Mouse (Mus musculus) liver, adult 2 months (tissue): ENCODE measurements at regions not wholly inside any gene's neighbourhood (a gene's known extent, or its start where the extent isn't known, plus 50 kb on each side); places are given as distances from the start of the nearest gene placed in this dataset.

Experiments
- CTCF ChIP-seq: fragments of 200-500 bp; IDR thresholded peaks from 2 replicates; pipeline ENCODE4 v1.5.1; 2011; ENCODE audit warnings: low read depth, low read length, control low read depth
- POLR2A ChIP-seq: fragments of 200-500 bp; IDR thresholded peaks from 2 replicates; pipeline ENCODE4 v1.6.1; 2011; ENCODE audit warnings: low read length, control low read depth; ENCODE audit not compliant: insufficient read depth; ENCODE audit errors: extremely low read depth

DNA sequence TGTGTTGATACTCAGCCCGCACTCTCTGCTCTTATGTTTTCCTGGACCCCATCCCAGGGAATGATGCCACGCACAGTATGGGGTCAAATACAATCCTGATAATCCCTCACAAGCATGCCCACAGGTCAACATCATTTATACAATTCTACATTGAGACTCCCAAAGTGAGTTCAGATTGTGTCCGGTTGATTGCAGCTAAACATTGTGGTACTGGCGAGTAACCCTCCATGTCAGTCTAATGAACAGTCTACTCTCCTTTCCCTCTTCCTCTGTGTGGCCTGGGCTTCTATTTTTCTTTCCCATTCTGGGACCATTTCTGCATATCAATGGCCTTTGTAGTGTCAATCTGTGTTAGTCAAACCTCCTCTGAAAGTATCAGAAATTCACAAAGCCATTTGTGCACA is 112.6 kb upstream of the Gria1 start:
- no peak for TF ChIP-seq POLR2A
- TF ChIP-seq CTCF, result no peak
